Mouse (Mus musculus): ENCODE results near the gene Cpa4. TPM values are rescaled to one million over a fixed set of nuclear protein-coding genes. Genes with fewer than 3 reads are reported as not detected.

The Cpa4 gene
- 0.05 and 0.20 TPM in 2 replicates for polyA plus RNA-seq (2015; fragmentation: Nextera tagmentation; extraction: Ambion mirVana)

- Histone ChIP-seq H3K4me1 (ENCODE audit: control insufficient read depth, low read depth, low read length) (no peaks in the 10 kb centered on the region), H3K9ac (ENCODE audit: low read depth, low read length) (no peak within 1 kb of the TSS), H3K27me3 (ENCODE audit: control insufficient read depth, insufficient read depth, low read depth, low read length) (no peaks in the 10 kb centered on the region), H3K4me2 (ENCODE audit: low read depth, low read length) (no peak within 1 kb of the TSS), H3K4me3 (ENCODE audit: low read depth, low read length) (no peak within 1 kb of the TSS), H3K27ac (ENCODE audit: low read length) (no peak within 1 kb of the TSS), H3K9me3 (replicated peaks; ENCODE audit: control insufficient read depth, low read length) (no peaks in the 10 kb centered on the region), H3K36me3 (ENCODE audit: control insufficient read depth, insufficient read depth) (no peaks in the 10 kb centered on the region)
- ATAC-seq (ENCODE audit: low read depth): no peak
- 54% methylated on average over 5 of the region's 5 CpGs for WGBS (ENCODE audit: insufficient replicate concordance)
Measured at GRCm38 (mm10) chr6:30568069-30568468, at the start of gene Cpa4. Gene Cpa4, plus strand, starts transcription at chr6:30568369.

- Histone ChIP-seq H3K9me3 (replicated peaks; ENCODE audit: control insufficient read depth, low read length) (no peaks in the 10 kb centered on the region), H3K27me3 (ENCODE audit: control insufficient read depth, insufficient read depth, low read depth, low read length) (no peaks in the 10 kb centered on the region), H3K4me2 (ENCODE audit: low read depth, low read length) (no peak overlapping the region), H3K4me3 (ENCODE audit: low read depth, low read length) (no peak overlapping the region), H3K9ac (ENCODE audit: low read depth, low read length) (no peak overlapping the region), H3K27ac (ENCODE audit: low read length) (no peak overlapping the region), H3K4me1 (ENCODE audit: control insufficient read depth, low read depth, low read length) (no peaks in the 10 kb centered on the region), H3K36me3 (ENCODE audit: control insufficient read depth, insufficient read depth) (no peaks in the 10 kb centered on the region)
- no peak for ATAC-seq (ENCODE audit: low read depth)
- WGBS (ENCODE audit: insufficient replicate concordance): 52% methylated on average over 11 of the region's 11 CpGs
Measured at GRCm38 (mm10) chr6:30520400-30520799, 47.8 kb upstream of the Cpa4 start.

- no peak overlapping the region for H3K4me2 ChIP-seq (ENCODE audit: low read depth, low read length)
- H3K9me3 ChIP-seq (replicated peaks; ENCODE audit: control insufficient read depth, low read length): no peaks in the 10 kb centered on the region
- no peaks in the 10 kb centered on the region for H3K36me3 ChIP-seq (ENCODE audit: control insufficient read depth, insufficient read depth)
- no peak overlapping the region for H3K4me3 ChIP-seq (ENCODE audit: low read depth, low read length)
- no peak overlapping the region for H3K27ac ChIP-seq (ENCODE audit: low read length)
- no peak for ATAC-seq (ENCODE audit: low read depth)
- no peaks in the 10 kb centered on the region for H3K27me3 ChIP-seq (ENCODE audit: control insufficient read depth, insufficient read depth, low read depth, low read length)
- whole genome bisulfite sequencing (ENCODE audit: insufficient replicate concordance): 53% methylated on average over 7 of the region's 7 CpGs
- no peak overlapping the region for H3K9ac ChIP-seq (ENCODE audit: low read depth, low read length)
- no peaks in the 10 kb centered on the region for H3K4me1 ChIP-seq (ENCODE audit: control insufficient read depth, low read depth, low read length)
Measured at GRCm38 (mm10) chr6:30525456-30526332, 42.5 kb upstream of the Cpa4 start.

GRCm38 (mm10) chr6:30526586-30527515 lies 41.3 kb upstream of the Cpa4 start:
- 26% methylated on average over 19 of the region's 19 CpGs for WGBS (ENCODE audit: insufficient replicate concordance)
- H3K36me3 ChIP-seq (ENCODE audit: control insufficient read depth, insufficient read depth): no peaks in the 10 kb centered on the region
- H3K9ac ChIP-seq (ENCODE audit: low read depth, low read length): no peak overlapping the region
- H3K27ac ChIP-seq (ENCODE audit: low read length): no peak overlapping the region
- no peaks in the 10 kb centered on the region for H3K9me3 ChIP-seq (replicated peaks; ENCODE audit: control insufficient read depth, low read length)
- H3K27me3 ChIP-seq (ENCODE audit: control insufficient read depth, insufficient read depth, low read depth, low read length): no peaks in the 10 kb centered on the region
- ATAC-seq (ENCODE audit: low read depth): no peak
- H3K4me2 ChIP-seq (ENCODE audit: low read depth, low read length): no peak overlapping the region
- H3K4me1 ChIP-seq (ENCODE audit: control insufficient read depth, low read depth, low read length): no peaks in the 10 kb centered on the region
- no peak overlapping the region for H3K4me3 ChIP-seq (ENCODE audit: low read depth, low read length)

- WGBS (ENCODE audit: insufficient replicate concordance): 53% methylated on average over 6 of the region's 6 CpGs
- Histone ChIP-seq H3K9me3 (replicated peaks; ENCODE audit: control insufficient read depth, low read length) (no peaks in the 10 kb centered on the region), H3K4me1 (ENCODE audit: control insufficient read depth, low read depth, low read length) (no peaks in the 10 kb centered on the region), H3K4me2 (ENCODE audit: low read depth, low read length) (no peak overlapping the region), H3K4me3 (ENCODE audit: low read depth, low read length) (no peak overlapping the region), H3K27ac (ENCODE audit: low read length) (no peak overlapping the region), H3K36me3 (ENCODE audit: control insufficient read depth, insufficient read depth) (no peaks in the 10 kb centered on the region), H3K27me3 (ENCODE audit: control insufficient read depth, insufficient read depth, low read depth, low read length) (no peaks in the 10 kb centered on the region), H3K9ac (ENCODE audit: low read depth, low read length) (no peak overlapping the region)
- no peak for ATAC-seq (ENCODE audit: low read depth)
Measured at GRCm38 (mm10) chr6:30528800-30529199, 39.4 kb upstream of the Cpa4 start.

GRCm38 (mm10) chr6:30535340-30535739 lies 32.8 kb upstream of the Cpa4 start:
- Histone ChIP-seq H3K4me2 (ENCODE audit: low read depth, low read length) (no peak overlapping the region), H3K27me3 (ENCODE audit: control insufficient read depth, insufficient read depth, low read depth, low read length) (no peaks in the 10 kb centered on the region; the same call in 1 of the 2 replicates), H3K4me1 (ENCODE audit: control insufficient read depth, low read depth, low read length) (no peaks in the 10 kb centered on the region), H3K9ac (ENCODE audit: low read depth, low read length) (no peak overlapping the region), H3K36me3 (ENCODE audit: control insufficient read depth, insufficient read depth) (no peaks in the 10 kb centered on the region), H3K27ac (ENCODE audit: low read length) (no peak overlapping the region), H3K4me3 (ENCODE audit: low read depth, low read length) (no peak overlapping the region), H3K9me3 (replicated peaks; ENCODE audit: control insufficient read depth, low read length) (no peaks in the 10 kb centered on the region)
- ATAC-seq (ENCODE audit: low read depth): no peak
- WGBS (ENCODE audit: insufficient replicate concordance): 26% methylated on average over 3 of the region's 3 CpGs

GRCm38 (mm10) chr6:30538240-30538639 lies 29.9 kb upstream of the Cpa4 start:
- Histone ChIP-seq H3K4me1 (ENCODE audit: control insufficient read depth, low read depth, low read length) (no peaks in the 10 kb centered on the region), H3K27ac (ENCODE audit: low read length) (no peak overlapping the region), H3K9ac (ENCODE audit: low read depth, low read length) (no peak overlapping the region), H3K4me2 (ENCODE audit: low read depth, low read length) (no peak overlapping the region), H3K9me3 (replicated peaks; ENCODE audit: control insufficient read depth, low read length) (no peaks in the 10 kb centered on the region), H3K36me3 (ENCODE audit: control insufficient read depth, insufficient read depth) (no peaks in the 10 kb centered on the region), H3K27me3 (ENCODE audit: control insufficient read depth, insufficient read depth, low read depth, low read length) (no peaks in the 10 kb centered on the region; the same call in none of the 2 replicates), H3K4me3 (ENCODE audit: low read depth, low read length) (no peak overlapping the region)
- ATAC-seq (ENCODE audit: low read depth): no peak
- 64% methylated on average over 10 of the region's 10 CpGs for WGBS (ENCODE audit: insufficient replicate concordance)

- WGBS (ENCODE audit: insufficient replicate concordance): 63% methylated on average over 5 of the region's 5 CpGs
- H3K27me3 ChIP-seq (ENCODE audit: control insufficient read depth, insufficient read depth, low read depth, low read length): peaks cover 3% of the 10 kb centered on the region
Measured at GRCm38 (mm10) chr6:30538800-30539199, 29.4 kb upstream of the Cpa4 start.

More at GRCm38 (mm10) chr6:30538800-30539199, 29.4 kb upstream of the Cpa4 start:
- H3K4me1 ChIP-seq (ENCODE audit: control insufficient read depth, low read depth, low read length): no peaks in the 10 kb centered on the region
- H3K4me2 ChIP-seq (ENCODE audit: low read depth, low read length): no peak overlapping the region
- ATAC-seq (ENCODE audit: low read depth): no peak
- no peak overlapping the region for H3K9ac ChIP-seq (ENCODE audit: low read depth, low read length)
- no peaks in the 10 kb centered on the region for H3K9me3 ChIP-seq (replicated peaks; ENCODE audit: control insufficient read depth, low read length)
- no peak overlapping the region for H3K4me3 ChIP-seq (ENCODE audit: low read depth, low read length)
- no peaks in the 10 kb centered on the region for H3K36me3 ChIP-seq (ENCODE audit: control insufficient read depth, insufficient read depth)
- H3K27ac ChIP-seq (ENCODE audit: low read length): no peak overlapping the region
